15 mouse cellular contexts compared by ENCODE assay signal in the genomic region with DNA sequence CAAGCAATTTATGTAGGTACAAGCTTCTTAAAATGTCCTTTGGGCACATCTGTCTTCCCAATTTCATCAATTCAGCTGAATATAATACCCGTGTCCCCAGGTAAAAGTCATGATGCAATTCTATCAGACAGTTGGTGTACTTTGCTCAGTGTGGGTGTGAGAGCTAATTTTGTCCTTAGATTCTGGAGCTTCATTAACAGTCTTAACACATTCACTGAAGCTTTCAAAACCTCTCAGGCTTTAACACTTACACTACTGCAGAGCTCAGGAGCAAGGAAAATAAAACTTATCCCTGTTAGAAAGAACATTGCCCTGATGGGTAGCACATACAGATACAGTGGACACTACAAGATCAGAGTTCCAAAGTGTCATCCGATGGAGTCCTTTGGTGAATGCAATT.
A peak's percentile ranks its signal among the peaks of the same experiment; 100 is the strongest.
DNase-seq lines count a peak whose midpoint lies in the region; ATAC-seq lines count a peak whose summit lies in the region.
"Had no signal": no experiment of that assay in that cellular context is flagged by ENCODE, and none has a peak within 500 bp of the region (broad histone marks: within the 10 kb centered on the region; RNA-seq: fewer than 3 reads in every experiment).

No protein-coding gene starts in this region.

- no peak overlapping the region for H3K27ac ChIP-seq in forebrain, embryonic 13.5 days
- H3K27ac ChIP-seq in forebrain, embryonic 10.5 days = no peak overlapping the region
- H3K27ac ChIP-seq in forebrain, embryonic 14.5 days (ENCODE audit: low read depth, low read length) = no peak overlapping the region
- H3K27ac ChIP-seq in midbrain, embryonic 15.5 days = no peak overlapping the region
- H3K27ac ChIP-seq in limb, embryonic 10.5 days = no peak overlapping the region

- H3K27me3 ChIP-seq in forebrain, embryonic 13.5 days = no peaks in the 10 kb centered on the region
- H3K27me3 ChIP-seq in forebrain, embryonic 10.5 days (ENCODE audit: poor library complexity, severe bottlenecking) = no peaks in the 10 kb centered on the region
- H3K27me3 ChIP-seq in forebrain, embryonic 14.5 days (replicated peaks; ENCODE audit: control insufficient read depth, insufficient read depth, low read length) = no peaks in the 10 kb centered on the region
- H3K27me3 ChIP-seq in midbrain, embryonic 15.5 days (replicated peaks) = no peaks in the 10 kb centered on the region
- no peaks in the 10 kb centered on the region for H3K27me3 ChIP-seq in limb, embryonic 10.5 days (ENCODE audit: low read depth, poor library complexity, severe bottlenecking)
- H3K27me3 ChIP-seq: heart, embryonic 12.5 days had no signal

- H3K4me3 ChIP-seq in forebrain, embryonic 13.5 days = no peak overlapping the region
- H3K4me3 ChIP-seq in forebrain, embryonic 10.5 days = no peak overlapping the region
- no peak overlapping the region for H3K4me3 ChIP-seq in forebrain, embryonic 14.5 days (ENCODE audit: low read depth, low read length)
- H3K4me3 ChIP-seq in midbrain, embryonic 15.5 days = no peak overlapping the region
- H3K4me3 ChIP-seq in limb, embryonic 10.5 days = no peak overlapping the region
- H3K4me3 ChIP-seq: erythroblast, embryonic 14.5 days; heart, embryonic 12.5 days had no signal

- H3K4me1 ChIP-seq in forebrain, embryonic 13.5 days = 0 out of 2 replicates have a peak, but pooled peaks cover 8% of the 10 kb centered on the region
- H3K4me1 ChIP-seq in forebrain, embryonic 10.5 days = no peaks in the 10 kb centered on the region
- peaks cover 4% of the 10 kb centered on the region; the same call in 1 of the 2 replicates for H3K4me1 ChIP-seq in forebrain, embryonic 14.5 days (ENCODE audit: control insufficient read depth, insufficient read depth, low read length)
- H3K4me1 ChIP-seq in midbrain, embryonic 15.5 days = peaks cover 5% of the 10 kb centered on the region
- no peaks in the 10 kb centered on the region for H3K4me1 ChIP-seq in limb, embryonic 10.5 days
- H3K4me1 ChIP-seq: heart, embryonic 12.5 days had no signal

- H3K4me2 ChIP-seq in forebrain, embryonic 13.5 days = no peak overlapping the region
- no peak overlapping the region for H3K4me2 ChIP-seq in forebrain, embryonic 14.5 days (ENCODE audit: low read length)
- H3K4me2 ChIP-seq in midbrain, embryonic 15.5 days = no peak overlapping the region
- H3K4me2 ChIP-seq: heart, embryonic 12.5 days; lung, embryonic 14.5 days had no signal

- 0 out of 2 replicates have a peak, but pooled peaks have one; percentile 53 for ATAC-seq in forebrain, embryonic 13.5 days
- peak; percentile 60; the same call in 1 of the 2 replicates for ATAC-seq in forebrain, embryonic 14.5 days
- ATAC-seq in midbrain, embryonic 15.5 days (replicated peaks) = peak; percentile 73
- no peak for ATAC-seq in CD4-positive, CD25-positive, alpha-beta regulatory T cell, adult 4 months

- intact Hi-C loops in left cerebral cortex, postnatal 36 days (cut with DNase I) = no loop called here

- no peak for DNase-seq in forebrain, embryonic 10.5 days (ENCODE audit: extremely low spot score, low spot score)
- DNase-seq in left cerebral cortex, adult 11 months (ENCODE audit: low spot score) = peak; percentile 60
- DNase-seq in left cerebral cortex, postnatal 36 days (ENCODE audit: low spot score in 2 of 2) = no peak
- peak; percentile 38 for DNase-seq in forebrain, embryonic 14.5 days (ENCODE audit: low spot score)
- DNase-seq in limb, embryonic 10.5 days (ENCODE audit: low spot score) = no peak
- DNase-seq: cerebellum, adult 9-11 months; gastrocnemius, postnatal 10 days; lung, embryonic 14.5 days; spleen, adult 18-20 months; thymus, postnatal 25 days had no signal

- no peaks in the 10 kb centered on the region for H3K9me3 ChIP-seq in forebrain, embryonic 13.5 days (replicated peaks)
- no peaks in the 10 kb centered on the region for H3K9me3 ChIP-seq in forebrain, embryonic 10.5 days
- no peaks in the 10 kb centered on the region for H3K9me3 ChIP-seq in forebrain, embryonic 14.5 days (replicated peaks; ENCODE audit: control insufficient read depth, low read length)
- no peaks in the 10 kb centered on the region for H3K9me3 ChIP-seq in midbrain, embryonic 15.5 days
- no peaks in the 10 kb centered on the region for H3K9me3 ChIP-seq in limb, embryonic 10.5 days (replicated peaks)
- H3K9me3 ChIP-seq: heart, embryonic 12.5 days had no signal

- H3K9ac ChIP-seq in forebrain, embryonic 13.5 days = no peak overlapping the region
- H3K9ac ChIP-seq in forebrain, embryonic 14.5 days (ENCODE audit: low read length) = no peak overlapping the region
- H3K9ac ChIP-seq in midbrain, embryonic 15.5 days = no peak overlapping the region
- H3K9ac ChIP-seq: heart, embryonic 12.5 days; lung, embryonic 14.5 days had no signal

- WGBS in forebrain, embryonic 13.5 days = 68% methylated on average over 2 of the region's 2 CpGs
- WGBS in forebrain, embryonic 10.5 days = 83% methylated on average over 2 of the region's 2 CpGs
- 66% methylated on average over 2 of the region's 2 CpGs for WGBS in forebrain, embryonic 14.5 days
- 75% methylated on average over 2 of the region's 2 CpGs for WGBS in midbrain, embryonic 15.5 days
- 90% methylated on average over 2 of the region's 2 CpGs for WGBS in limb, embryonic 10.5 days

- H3K36me3 ChIP-seq in forebrain, embryonic 13.5 days (ENCODE audit: poor library complexity, severe bottlenecking) = no peaks in the 10 kb centered on the region
- no peaks in the 10 kb centered on the region for H3K36me3 ChIP-seq in forebrain, embryonic 10.5 days (replicated peaks)
- H3K36me3 ChIP-seq in forebrain, embryonic 14.5 days (ENCODE audit: control insufficient read depth, insufficient read depth, low read length) = no peaks in the 10 kb centered on the region
- no peaks in the 10 kb centered on the region for H3K36me3 ChIP-seq in midbrain, embryonic 15.5 days (replicated peaks)
- H3K36me3 ChIP-seq in limb, embryonic 10.5 days = no peaks in the 10 kb centered on the region
- H3K36me3 ChIP-seq: heart, embryonic 12.5 days had no signal

Comparison
In these comparisons a context has a peak if more than half of its experiments do, and no peak if none do; other contexts are left out.
1. DNase-seq: peak in left cerebral cortex, adult 11 months (single experiment) and forebrain, embryonic 14.5 days (single experiment); none in forebrain, embryonic 10.5 days (single experiment), left cerebral cortex, postnatal 36 days (0 of 2) and limb, embryonic 10.5 days (single experiment).